Mouse (Mus musculus): ENCODE measurements at regions not wholly inside any gene's neighbourhood (a gene's known extent, or its start where the extent isn't known, plus 50 kb on each side); places are given as distances from the start of the nearest gene placed in this dataset.
A peak's percentile ranks its signal among the peaks of the same experiment; 100 is the strongest.
"Not testable (repeated sequence)": the region's sequence is repeated elsewhere in the genome, so short reads cannot be mapped to it uniquely, and the experiment has no call there.

DNA sequence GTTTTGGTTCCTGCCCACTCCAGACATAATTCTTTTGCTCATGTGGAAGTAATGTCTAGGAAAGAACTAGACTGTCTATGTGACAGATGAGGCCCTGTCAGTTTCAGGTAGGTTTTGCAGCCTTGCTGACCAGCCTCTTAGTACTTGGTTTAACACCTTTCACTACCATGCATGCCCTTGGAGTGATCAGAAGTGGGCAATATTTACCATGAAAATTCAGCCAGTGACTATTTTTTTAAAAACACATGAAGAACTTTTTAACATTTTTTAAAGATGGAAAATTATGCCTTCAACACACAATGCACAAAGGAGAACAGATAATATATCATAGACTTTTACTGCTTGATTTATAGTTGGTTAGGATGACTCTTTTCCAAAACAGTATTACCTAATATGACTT lies 58.1 kb downstream of the Cox7c start:
- DNase-seq: no peak
- peak; percentile 22; the same call in 1 of the 2 replicates for TF ChIP-seq CTCF (IDR thresholded peaks at IDR 0.05)
- intact Hi-C loops (cut with DNase I): no loop called here
- H3K4me3 ChIP-seq: no peak overlapping the region
- H3K27ac ChIP-seq: no peak overlapping the region

DNA sequence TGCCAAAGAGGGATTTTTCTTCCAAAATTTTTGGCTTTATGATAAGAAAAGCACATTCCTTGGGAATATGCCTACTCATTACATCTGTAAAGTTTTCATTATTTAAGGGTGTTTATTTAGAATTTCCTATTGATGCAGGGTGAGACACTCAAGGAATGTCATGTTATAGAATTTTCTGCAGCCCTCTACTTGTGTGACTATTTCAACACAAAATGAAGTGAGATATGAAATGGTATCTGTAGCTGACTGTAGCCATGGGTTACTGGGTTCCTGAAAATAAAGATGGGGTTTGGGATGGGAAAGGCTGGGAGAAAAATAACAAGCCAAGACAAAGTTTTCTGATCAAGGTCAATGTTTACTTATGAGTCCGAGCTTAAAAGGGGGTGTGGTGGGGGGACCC lies 64.6 kb downstream of the Cox7c start:
- no peak for DNase-seq
- no peak overlapping the region for H3K27ac ChIP-seq
- no peak for TF ChIP-seq CTCF (IDR thresholded peaks at IDR 0.05)
- intact Hi-C loops (cut with DNase I): no loop called here
- H3K4me3 ChIP-seq: no peak overlapping the region

DNA sequence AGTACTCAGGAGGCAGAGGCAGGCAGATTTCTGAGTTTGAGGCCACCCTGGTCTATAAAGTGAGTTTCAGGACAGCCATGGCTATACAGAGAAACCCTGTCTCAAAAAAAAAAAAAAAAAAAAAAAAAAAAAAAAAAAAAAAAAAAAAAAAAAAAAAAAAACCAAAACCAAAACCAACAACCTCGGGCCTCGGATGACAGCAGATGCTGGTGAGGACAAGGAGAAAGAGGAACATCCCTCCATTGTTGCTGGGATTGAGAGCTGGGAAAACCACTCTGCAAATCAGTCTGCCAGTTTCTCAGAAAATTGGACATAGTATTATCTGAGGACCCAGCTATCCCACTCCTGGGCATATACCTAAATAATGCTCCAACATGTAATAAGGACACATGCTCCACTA lies 82.7 kb downstream of the Cox7c start:
- DNase-seq; intact Hi-C loops (cut with DNase I); H3K27ac ChIP-seq; H3K4me3 ChIP-seq: not testable (repeated sequence)

DNA sequence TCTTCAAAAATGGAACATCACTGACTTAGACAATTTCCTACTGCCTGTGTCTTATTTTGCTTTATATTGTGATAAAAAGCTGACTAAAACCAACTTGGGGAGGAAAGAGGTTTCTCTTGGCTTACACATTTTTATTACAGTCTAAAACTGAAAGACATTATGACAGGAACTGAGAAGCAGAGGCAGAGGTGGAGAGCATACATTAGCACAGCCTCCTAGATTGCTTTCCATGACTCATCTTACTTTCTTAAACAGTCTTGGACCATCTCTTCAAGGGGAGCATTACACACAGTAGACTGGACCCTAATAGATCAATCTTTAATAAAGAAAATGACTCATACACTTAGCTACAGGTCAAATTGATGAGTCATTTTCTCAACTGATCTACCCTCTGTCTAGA lies 91.4 kb downstream of the Cox7c start:
- intact Hi-C loops (cut with DNase I): no loop called here
- DNase-seq: no peak
- TF ChIP-seq CTCF (IDR thresholded peaks at IDR 0.05): no peak
- no peak overlapping the region for H3K4me3 ChIP-seq
- H3K27ac ChIP-seq: no peak overlapping the region

DNA sequence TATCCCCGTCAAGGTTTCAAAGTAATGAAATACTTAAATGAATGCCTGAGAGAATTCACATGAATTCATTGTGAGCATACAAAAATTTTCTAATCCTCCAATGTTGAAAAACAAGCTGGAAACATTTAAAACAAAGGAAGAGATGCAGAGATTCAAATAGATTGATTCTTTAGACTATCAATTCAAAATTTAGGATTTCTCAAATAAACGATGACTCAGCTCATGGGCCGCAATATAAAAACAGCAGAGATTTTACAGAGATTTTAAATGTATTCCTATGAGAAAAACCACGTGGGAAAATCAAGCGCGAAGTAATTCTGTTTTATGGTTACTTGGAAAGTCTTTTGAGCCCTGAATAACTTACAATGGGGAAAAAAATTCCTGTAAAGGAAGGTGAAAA lies 93.8 kb downstream of the Cox7c start:
- H3K27ac ChIP-seq: no peak overlapping the region
- no peak for DNase-seq
- H3K4me3 ChIP-seq: no peak overlapping the region
- intact Hi-C loops (cut with DNase I): no loop called here
- TF ChIP-seq CTCF (IDR thresholded peaks at IDR 0.05): no peak

DNA sequence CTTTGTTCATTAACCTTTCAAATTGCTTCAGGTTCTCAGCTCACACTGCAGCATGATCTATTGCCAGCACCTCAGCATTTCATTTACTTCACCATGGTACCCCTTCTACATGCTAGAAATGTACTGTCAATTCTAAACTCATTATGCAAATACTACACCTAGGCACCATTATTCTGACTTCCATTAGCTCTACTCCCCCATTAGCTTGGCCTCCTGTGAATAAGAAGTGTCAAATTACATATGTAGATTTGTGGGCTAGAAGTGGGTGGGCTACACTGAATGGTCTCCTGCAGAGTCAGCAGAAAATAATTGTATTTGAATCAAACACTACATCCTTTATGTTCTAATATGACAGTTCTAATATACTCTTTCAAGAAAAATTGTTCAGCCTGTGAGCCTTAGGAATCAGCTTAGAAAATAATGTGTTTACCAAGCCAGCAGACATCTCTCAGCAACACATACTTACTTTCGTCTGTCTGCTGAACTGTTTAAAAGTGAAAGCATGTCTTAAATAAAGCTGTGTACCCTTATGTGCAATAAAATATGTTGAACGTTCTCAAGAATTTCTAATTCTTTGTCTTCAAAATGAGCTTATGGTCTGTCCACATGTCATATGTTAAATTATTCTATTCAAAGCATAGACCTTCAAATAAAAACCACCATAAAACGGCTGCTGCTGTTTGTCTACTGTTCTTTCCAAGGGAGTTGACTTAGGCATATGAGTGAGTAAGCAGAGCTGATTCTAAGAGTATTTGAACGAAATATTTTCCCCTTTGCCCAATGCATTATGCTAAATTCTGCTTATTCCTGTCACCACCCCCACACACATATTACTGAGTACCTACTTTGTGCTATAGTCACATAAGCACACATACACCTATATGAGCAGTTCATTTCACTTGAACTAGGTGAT lies 119.6 kb downstream of the Cox7c start:
- Histone ChIP-seq H3K27ac (no peak overlapping the region), H3K4me3 (no peak overlapping the region)
- intact Hi-C loops (cut with DNase I): no loop called here
- no peak for DNase-seq
- TF ChIP-seq CTCF (IDR thresholded peaks at IDR 0.05): no peak

DNA sequence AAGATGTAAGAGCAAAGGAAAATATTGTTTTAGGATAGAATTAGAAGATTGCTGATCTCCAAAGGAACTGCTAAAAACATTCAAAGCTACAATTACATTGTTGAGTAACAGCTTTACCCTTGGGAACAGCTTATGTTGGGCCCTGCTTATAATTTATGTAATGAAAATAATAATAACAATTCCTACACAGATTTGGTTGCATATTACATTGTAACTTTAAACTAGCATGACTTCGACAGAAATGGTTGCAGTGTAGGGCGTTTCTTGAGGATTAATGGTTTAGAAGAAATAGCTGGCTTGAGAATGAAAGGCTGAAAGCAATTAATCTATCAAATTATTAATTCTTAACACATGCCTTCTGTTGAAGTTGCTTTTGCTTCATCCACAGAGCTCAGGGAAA lies 120.4 kb downstream of the Cox7c start:
- Histone ChIP-seq H3K4me3 (no peak overlapping the region), H3K27ac (no peak overlapping the region)
- no peak for DNase-seq
- no peak for TF ChIP-seq CTCF (IDR thresholded peaks at IDR 0.05)
- intact Hi-C loops (cut with DNase I): no loop called here

DNA sequence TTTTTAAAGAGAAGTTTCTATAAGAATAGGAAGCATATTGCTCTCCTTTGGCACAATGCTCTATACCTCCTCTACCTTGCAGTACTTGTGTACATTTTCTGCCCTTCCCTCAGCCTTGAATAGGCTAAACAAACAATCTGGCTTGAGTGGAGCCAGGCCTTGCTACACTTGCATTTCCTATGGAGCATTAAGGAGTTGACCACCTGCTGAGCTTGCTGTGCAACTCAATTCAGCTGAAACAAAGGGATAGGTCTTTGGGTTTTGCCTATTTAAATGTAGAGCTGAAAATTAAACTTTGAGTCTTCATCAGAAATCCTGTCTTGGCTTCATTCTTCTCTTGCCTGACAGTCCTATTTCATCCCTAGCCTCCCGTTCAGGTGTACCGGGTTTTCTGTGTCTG lies 124.0 kb downstream of the Cox7c start:
- intact Hi-C loops (cut with DNase I): no loop called here
- TF ChIP-seq CTCF (IDR thresholded peaks at IDR 0.05): no peak
- Histone ChIP-seq H3K27ac (no peak overlapping the region), H3K4me3 (no peak overlapping the region)
- DNase-seq: no peak

DNA sequence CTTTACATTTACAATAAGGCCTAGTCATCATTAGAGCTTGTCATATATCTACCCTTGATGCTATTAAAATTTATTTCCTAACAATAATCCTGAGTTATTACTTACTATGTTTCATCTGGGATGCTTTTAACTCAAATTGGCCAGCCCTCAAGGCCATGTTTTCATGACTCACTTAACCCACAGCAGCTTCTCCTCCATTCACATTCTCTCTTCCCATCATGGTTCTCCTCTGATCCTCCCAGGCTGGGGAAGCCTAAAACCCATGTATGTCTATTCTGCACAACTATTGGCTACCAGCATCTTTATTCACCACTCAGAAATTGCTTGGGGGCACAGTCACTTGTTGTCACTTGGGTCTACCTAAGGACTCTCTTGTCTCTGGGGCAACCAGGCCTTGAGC lies 144.9 kb downstream of the Cox7c start:
- TF ChIP-seq CTCF (IDR thresholded peaks at IDR 0.05): no peak
- intact Hi-C loops (cut with DNase I): no loop called here

DNA sequence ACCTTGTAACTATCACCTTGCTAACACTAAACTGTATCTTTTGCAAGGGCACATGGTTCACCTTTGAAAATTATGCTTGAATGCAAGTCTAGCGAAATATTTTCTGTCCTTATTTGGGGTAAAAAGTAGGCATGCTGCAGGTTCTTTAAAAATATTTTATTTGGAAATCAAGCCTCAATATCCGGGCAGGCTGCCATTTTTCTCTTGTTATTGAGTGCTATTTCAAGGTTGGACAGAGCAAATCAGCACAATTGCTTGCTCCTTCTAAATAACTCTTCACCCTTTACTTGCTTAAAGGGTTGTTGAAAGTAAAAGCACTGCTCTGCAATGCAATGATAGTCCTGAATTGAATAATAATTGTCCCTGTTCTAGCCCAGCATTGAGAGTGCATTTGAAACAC lies 149.0 kb downstream of the Cox7c start:
- no peak for TF ChIP-seq CTCF (IDR thresholded peaks at IDR 0.05)
- intact Hi-C loops (cut with DNase I): no loop called here
- no peak overlapping the region for H3K27ac ChIP-seq
- no peak for DNase-seq
- no peak overlapping the region for H3K4me3 ChIP-seq

More for the DNA sequence above, 144.9 kb downstream of the Cox7c start:
- Histone ChIP-seq H3K27ac (no peak overlapping the region), H3K4me3 (no peak overlapping the region)
- no peak for DNase-seq

DNA sequence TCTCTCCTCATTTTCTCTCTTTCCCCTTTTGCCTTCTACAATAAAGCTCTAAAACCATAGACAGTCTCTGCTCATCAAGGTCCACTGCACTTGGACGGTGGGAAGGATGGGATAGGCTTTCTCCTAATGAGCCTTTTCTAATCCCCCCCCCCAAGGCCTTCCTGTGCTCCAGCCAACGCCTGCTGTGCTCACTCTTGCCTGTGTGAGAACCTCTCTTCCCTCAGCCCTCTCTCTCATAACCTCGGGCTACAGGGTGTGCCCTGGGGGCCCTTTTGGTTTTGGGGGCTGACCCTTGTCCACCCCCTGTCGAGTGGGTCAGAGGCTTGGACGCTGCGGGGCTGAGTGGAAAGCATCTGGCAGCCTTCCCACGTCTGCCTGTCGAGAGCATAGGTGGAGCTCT lies 151.6 kb downstream of the Cox7c start:
- TF ChIP-seq CTCF (IDR thresholded peaks at IDR 0.05): no peak
- no peak overlapping the region for H3K27ac ChIP-seq
- no peak for DNase-seq
- intact Hi-C loops (cut with DNase I): no loop called here
- no peak overlapping the region for H3K4me3 ChIP-seq

DNA sequence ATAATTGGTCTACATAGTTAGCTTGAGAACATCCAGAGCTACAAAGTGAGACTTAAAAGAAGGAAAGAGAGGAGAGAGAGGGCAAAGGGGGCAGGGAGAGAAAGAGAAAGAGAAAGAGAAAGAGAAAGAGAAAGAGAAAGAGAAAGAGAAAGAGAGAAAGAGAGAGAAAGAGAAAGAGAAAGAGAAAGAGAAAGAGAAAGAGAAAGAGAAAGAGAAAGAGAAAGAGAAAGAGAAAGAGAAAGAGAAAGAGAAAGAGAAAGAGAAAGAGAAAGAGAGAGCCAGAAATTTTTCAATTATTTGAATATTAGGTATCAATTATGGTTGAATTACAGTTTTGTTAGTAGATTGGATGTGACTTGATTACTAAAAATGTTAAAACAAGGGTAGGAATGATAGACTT lies 156.9 kb downstream of the Cox7c start:
- intact Hi-C loops (cut with DNase I); H3K27ac ChIP-seq; DNase-seq; H3K4me3 ChIP-seq: not testable (repeated sequence)

DNA sequence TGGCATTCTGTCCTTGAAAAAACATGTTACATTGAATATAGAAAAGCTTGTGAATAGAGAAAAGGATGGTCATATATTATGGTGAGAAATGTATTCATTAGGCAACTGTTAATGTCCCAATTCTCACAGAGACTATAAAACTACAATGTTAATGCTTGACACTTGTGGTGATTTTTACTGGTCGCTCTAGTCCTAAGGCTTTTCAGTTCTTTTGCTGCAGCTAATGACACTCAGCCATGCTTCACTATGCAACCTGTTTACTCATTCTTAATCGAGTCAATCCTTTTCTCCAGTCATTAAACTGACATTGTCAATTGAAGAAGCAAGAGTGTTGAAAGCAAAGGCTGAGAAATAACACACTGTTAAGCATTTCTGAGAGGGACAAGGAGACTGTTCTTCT lies 163.9 kb downstream of the Cox7c start:
- no peak overlapping the region for H3K4me3 ChIP-seq
- intact Hi-C loops (cut with DNase I): no loop called here
- no peak for TF ChIP-seq CTCF (IDR thresholded peaks at IDR 0.05)
- no peak for DNase-seq
- no peak overlapping the region for H3K27ac ChIP-seq

DNA sequence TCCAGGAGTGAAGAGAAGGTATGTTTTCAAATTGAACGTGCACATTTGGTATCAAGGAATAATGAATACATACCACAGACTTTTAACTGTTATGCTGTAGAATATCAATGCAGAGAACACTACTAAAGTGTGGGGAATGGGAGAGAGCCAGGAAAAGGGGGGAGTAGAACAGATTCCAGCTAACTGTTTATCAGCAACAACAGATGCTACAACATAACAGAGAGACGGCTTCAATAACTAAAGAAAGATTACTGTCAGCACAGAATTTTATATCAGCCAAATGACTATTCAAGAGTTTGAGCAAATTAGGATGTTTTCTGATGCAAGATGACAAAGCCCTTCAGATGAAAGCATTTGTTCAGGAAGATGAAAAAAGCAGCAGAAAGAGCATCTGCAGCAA lies 183.0 kb downstream of the Cox7c start:
- intact Hi-C loops (cut with DNase I): no loop called here
- H3K27ac ChIP-seq: no peak overlapping the region
- DNase-seq: no peak
- H3K4me3 ChIP-seq: no peak overlapping the region
- TF ChIP-seq CTCF (IDR thresholded peaks at IDR 0.05): no peak
